Mouse (Mus musculus) hindbrain, embryonic 13.5 days (tissue): ENCODE results near the gene Col9a2. TPM values are rescaled to one million over a fixed set of nuclear protein-coding genes. Genes with fewer than 3 reads are reported as not detected.
A peak's percentile ranks its signal among the peaks of the same experiment; 100 is the strongest.

Source experiments
- ATAC-seq: fragments of 200-750 bp; cut with Nextera tagmentation; 2 replicates; pipeline ENCODE4 v1.8.0; 2017; ENCODE audit warnings: moderate TSS enrichment; ENCODE audit not compliant: low FRiP score
- H3K27ac ChIP-seq: fragments of 300-500 bp; sonication (generic); 2 replicates; pipeline ENCODE4 v1.5.1; 2015; ENCODE audit warnings: inconsistent platforms, mild to moderate bottlenecking, moderate library complexity
- H3K27me3 ChIP-seq: fragments of 300-500 bp; sonication (generic); 2 replicates; pipeline ENCODE4 v1.6.1; 2015; ENCODE audit warnings: mild to moderate bottlenecking, inconsistent platforms
- H3K36me3 ChIP-seq: fragments of 300-500 bp; sonication (generic); 2 replicates; pipeline ENCODE4 v1.6.1; 2015; ENCODE audit warnings: mild to moderate bottlenecking, inconsistent platforms
- H3K4me1 ChIP-seq: fragments of 300-500 bp; sonication (generic); replicated peaks from 2 replicates; pipeline ENCODE4 v1.6.1; 2015; ENCODE audit warnings: inconsistent platforms
- H3K4me2 ChIP-seq: fragments of 300-500 bp; sonication (generic); 2 replicates; pipeline ENCODE4 v1.6.1; 2015; ENCODE audit warnings: inconsistent platforms, mild to moderate bottlenecking, moderate library complexity
- H3K4me3 ChIP-seq: fragments of 300-500 bp; sonication (generic); 2 replicates; pipeline ENCODE4 v1.5.1; 2015; ENCODE audit warnings: mild to moderate bottlenecking, inconsistent platforms
- H3K9ac ChIP-seq: fragments of 300-500 bp; sonication (generic); 2 replicates; pipeline ENCODE4 v1.6.1; 2015; ENCODE audit warnings: mild to moderate bottlenecking, inconsistent platforms
- H3K9me3 ChIP-seq: fragments of 300-500 bp; sonication (generic); 2 replicates; pipeline ENCODE4 v1.6.1; 2016; ENCODE audit warnings: inconsistent platforms
- WGBS: fragments of 180-500 bp; shearing (Covaris S2); methylation state at CpG from one replicate; pipeline ENCODE4 v1.1.7; 2015; 5-methylcytosine and 5-hydroxymethylcytosine counted together
- polyA plus RNA-seq: library from polyadenylated mRNA; unstranded; fragments of >200 nt; fragmentation: Nextera tagmentation; extraction: Ambion mirVana; gene quantifications from 2 replicates; pipeline ENCODE4 v1.2.1, GENCODE M21; 2015

Gene Col9a2
- polyA plus RNA-seq, 1 experiment from 2014 or later = 12.9 TPM

- H3K4me1 ChIP-seq = peaks cover 56% of the 10 kb centered on the region
- H3K4me3 ChIP-seq = no peak overlapping the region
- no peaks in the 10 kb centered on the region for H3K9me3 ChIP-seq
- no peak overlapping the region for H3K4me2 ChIP-seq
- no peak overlapping the region for H3K9ac ChIP-seq
- ATAC-seq = no peak
- no peaks in the 10 kb centered on the region for H3K27me3 ChIP-seq
- 85% methylated on average over 11 of the region's 11 CpGs for WGBS
- H3K27ac ChIP-seq = no peak overlapping the region
- no peaks in the 10 kb centered on the region for H3K36me3 ChIP-seq
These were observed 28.2 kb upstream of the Col9a2 start for GRCm38 (mm10) chr4:121010770-121011549.

GRCm38 (mm10) chr4:121014594-121015267 lies 24.5 kb upstream of the Col9a2 start:
- peaks cover 53% of the 10 kb centered on the region for H3K4me1 ChIP-seq
- 82% methylated on average over 10 of the region's 10 CpGs for WGBS
- H3K27ac ChIP-seq = no peak overlapping the region
- H3K4me3 ChIP-seq = peak overlapping the region; percentile 89
- peak overlapping the region; percentile 79 for H3K4me2 ChIP-seq
- H3K36me3 ChIP-seq = no peaks in the 10 kb centered on the region
- ATAC-seq = no peak
- peak overlapping the region; percentile 36; the same call in 1 of the 2 replicates for H3K9ac ChIP-seq
- no peaks in the 10 kb centered on the region for H3K9me3 ChIP-seq
- H3K27me3 ChIP-seq = no peaks in the 10 kb centered on the region

GRCm38 (mm10) chr4:121015268-121015659 lies 23.9 kb upstream of the Col9a2 start:
- 82% methylated on average over 7 of the region's 7 CpGs for WGBS
- Histone ChIP-seq H3K9ac (peak overlapping the region; percentile 35; the same call in 1 of the 2 replicates), H3K4me1 (peaks cover 49% of the 10 kb centered on the region), H3K27me3 (no peaks in the 10 kb centered on the region), H3K4me3 (peak overlapping the region; percentile 89), H3K36me3 (no peaks in the 10 kb centered on the region), H3K9me3 (no peaks in the 10 kb centered on the region), H3K27ac (no peak overlapping the region), H3K4me2 (peak overlapping the region; percentile 79)
- no peak for ATAC-seq

GRCm38 (mm10) chr4:121016021-121016898 lies 22.9 kb upstream of the Col9a2 start:
- peak; percentile 47 for ATAC-seq
- Histone ChIP-seq H3K9me3 (no peaks in the 10 kb centered on the region), H3K4me3 (peak overlapping the region; percentile 89), H3K27me3 (no peaks in the 10 kb centered on the region), H3K4me1 (peaks cover 43% of the 10 kb centered on the region), H3K27ac (peak overlapping the region; percentile 86), H3K9ac (peak overlapping the region; percentile 93), H3K4me2 (peak overlapping the region; percentile 79), H3K36me3 (no peaks in the 10 kb centered on the region)
- WGBS = 7% methylated on average over 37 of the region's 40 CpGs

GRCm38 (mm10) chr4:121016928-121017657 lies 22.1 kb upstream of the Col9a2 start, which contains the start of gene Smap2:
Smap2 (minus strand) TSS chr4:121017247.
- H3K4me3 ChIP-seq = peak within 1 kb of the TSS; percentile 89
- H3K9ac ChIP-seq = peak within 1 kb of the TSS; percentile 93
- peak within 1 kb of the TSS; percentile 86 for H3K27ac ChIP-seq
- whole genome bisulfite sequencing = under 1% methylated on average over 41 of the region's 48 CpGs
- H3K4me2 ChIP-seq = peak within 1 kb of the TSS; percentile 79
- peak; percentile 96 for ATAC-seq
- H3K9me3 ChIP-seq = no peaks in the 10 kb centered on the region
- peaks cover 38% of the 10 kb centered on the region for H3K4me1 ChIP-seq
- no peaks in the 10 kb centered on the region for H3K27me3 ChIP-seq
- no peaks in the 10 kb centered on the region for H3K36me3 ChIP-seq

GRCm38 (mm10) chr4:121018250-121018649 lies 20.9 kb upstream of the Col9a2 start:
- Histone ChIP-seq H3K4me3 (no peak overlapping the region), H3K27me3 (no peaks in the 10 kb centered on the region), H3K4me1 (peaks cover 28% of the 10 kb centered on the region), H3K9me3 (no peaks in the 10 kb centered on the region), H3K27ac (no peak overlapping the region), H3K9ac (no peak overlapping the region), H3K36me3 (no peaks in the 10 kb centered on the region), H3K4me2 (no peak overlapping the region)
- WGBS = 94% methylated on average over 3 of the region's 3 CpGs
- ATAC-seq = no peak

GRCm38 (mm10) chr4:121020040-121020790 lies 19.0 kb upstream of the Col9a2 start:
- Histone ChIP-seq H3K4me1 (peaks cover 14% of the 10 kb centered on the region), H3K36me3 (no peaks in the 10 kb centered on the region), H3K4me3 (no peak overlapping the region), H3K9me3 (no peaks in the 10 kb centered on the region), H3K27me3 (no peaks in the 10 kb centered on the region), H3K27ac (no peak overlapping the region), H3K4me2 (no peak overlapping the region), H3K9ac (no peak overlapping the region)
- WGBS = 72% methylated on average over 10 of the region's 10 CpGs
- ATAC-seq = no peak

- H3K27ac ChIP-seq = no peak overlapping the region
- H3K36me3 ChIP-seq = no peaks in the 10 kb centered on the region
- 0 out of 2 replicates have a peak, but pooled peaks cover 3% of the 10 kb centered on the region for H3K4me1 ChIP-seq
- H3K9me3 ChIP-seq = no peaks in the 10 kb centered on the region
- 0 out of 2 replicates have a peak, but pooled peaks cover 3% of the 10 kb centered on the region for H3K27me3 ChIP-seq
- no peak overlapping the region for H3K9ac ChIP-seq
- H3K4me3 ChIP-seq = no peak overlapping the region
- no peak for ATAC-seq
- H3K4me2 ChIP-seq = no peak overlapping the region
These were observed 17.3 kb upstream of the Col9a2 start for GRCm38 (mm10) chr4:121021911-121022310.

GRCm38 (mm10) chr4:121023464-121023863 lies 15.7 kb upstream of the Col9a2 start:
- Histone ChIP-seq H3K4me3 (no peak overlapping the region), H3K4me1 (no peaks in the 10 kb centered on the region), H3K27ac (no peak overlapping the region), H3K36me3 (no peaks in the 10 kb centered on the region), H3K4me2 (no peak overlapping the region), H3K9ac (no peak overlapping the region), H3K27me3 (0 out of 2 replicates have a peak, but pooled peaks cover 3% of the 10 kb centered on the region), H3K9me3 (no peaks in the 10 kb centered on the region)
- WGBS = 88% methylated on average over 7 of the region's 7 CpGs
- ATAC-seq = no peak

GRCm38 (mm10) chr4:121023941-121024340 lies 15.2 kb upstream of the Col9a2 start:
- no peak overlapping the region for H3K27ac ChIP-seq

GRCm38 (mm10) chr4:121025681-121026080 lies 13.5 kb upstream of the Col9a2 start:
- Histone ChIP-seq H3K36me3 (no peaks in the 10 kb centered on the region), H3K4me1 (no peaks in the 10 kb centered on the region), H3K27me3 (0 out of 2 replicates have a peak, but pooled peaks cover 3% of the 10 kb centered on the region), H3K4me3 (no peak overlapping the region), H3K27ac (no peak overlapping the region), H3K9ac (no peak overlapping the region), H3K9me3 (no peaks in the 10 kb centered on the region), H3K4me2 (no peak overlapping the region)
- no peak for ATAC-seq
- WGBS = 64% methylated on average over 2 of the region's 2 CpGs

More at GRCm38 (mm10) chr4:121023941-121024340, 15.2 kb upstream of the Col9a2 start:
- Histone ChIP-seq H3K4me3 (no peak overlapping the region), H3K9me3 (no peaks in the 10 kb centered on the region), H3K36me3 (no peaks in the 10 kb centered on the region), H3K27me3 (0 out of 2 replicates have a peak, but pooled peaks cover 3% of the 10 kb centered on the region), H3K4me1 (no peaks in the 10 kb centered on the region), H3K4me2 (no peak overlapping the region), H3K9ac (no peak overlapping the region)
- ATAC-seq = no peak
- 87% methylated on average over 2 of the region's 2 CpGs for WGBS
